Mouse (Mus musculus): Measurements from ENCODE around the gene Wnt9a.
"Not testable (repeated sequence)": the region's sequence is repeated elsewhere in the genome, so short reads cannot be mapped to it uniquely, and the experiment has no call there.

The Wnt9a gene

DNA sequence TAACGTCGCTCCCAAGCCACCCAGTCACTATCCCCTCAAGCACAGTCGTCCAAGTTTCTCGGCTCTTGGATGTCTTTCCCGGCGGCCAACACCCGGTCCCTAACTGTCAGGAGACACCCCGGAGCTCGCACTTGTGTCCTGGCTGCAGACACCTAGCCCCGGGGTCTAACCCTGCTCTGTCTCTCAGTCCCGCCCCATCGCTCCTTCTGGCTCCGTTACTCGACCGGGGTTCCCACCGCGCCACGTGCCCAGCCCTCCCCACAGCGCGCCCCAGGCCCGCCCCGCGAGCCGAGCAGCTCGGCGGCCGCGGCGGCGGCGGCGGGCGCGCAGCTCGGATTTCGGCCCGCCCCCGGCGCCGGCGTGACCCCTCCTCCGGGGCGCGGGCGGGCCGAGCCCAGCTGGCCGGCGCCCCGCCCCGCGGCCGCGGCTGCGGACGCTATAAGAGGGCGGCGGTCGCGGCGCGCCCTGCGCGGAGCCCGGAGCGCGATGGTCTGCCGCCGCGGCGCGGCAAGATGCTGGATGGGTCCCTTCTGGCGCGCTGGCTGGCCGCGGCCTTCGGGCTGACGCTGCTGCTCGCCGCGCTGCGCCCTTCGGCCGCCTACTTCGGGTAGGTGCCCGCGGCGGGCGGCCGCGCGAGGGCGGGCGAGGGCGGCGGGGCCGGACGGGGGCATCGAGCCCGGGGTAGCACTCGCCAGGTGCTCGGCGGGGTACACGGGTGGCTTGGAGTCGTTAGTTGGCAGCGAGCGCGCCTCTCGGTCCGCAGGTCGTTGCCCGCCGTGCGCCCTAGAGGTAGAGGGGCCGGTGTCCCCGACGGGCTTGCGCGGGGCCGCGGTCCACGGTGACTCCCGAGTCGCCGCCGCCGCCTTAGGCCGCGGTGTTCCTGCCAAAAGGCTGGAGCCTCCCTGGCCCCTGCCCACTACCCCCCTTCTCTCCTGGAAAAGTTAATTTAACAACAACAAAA is at the start of gene Wnt9a:
TSS of gene Wnt9a (plus strand) at position 468 of the 961 bp plus-strand sequence.
- DNase-seq (ENCODE audit: extremely low read depth, low read depth, low spot score) = no peak

DNA sequence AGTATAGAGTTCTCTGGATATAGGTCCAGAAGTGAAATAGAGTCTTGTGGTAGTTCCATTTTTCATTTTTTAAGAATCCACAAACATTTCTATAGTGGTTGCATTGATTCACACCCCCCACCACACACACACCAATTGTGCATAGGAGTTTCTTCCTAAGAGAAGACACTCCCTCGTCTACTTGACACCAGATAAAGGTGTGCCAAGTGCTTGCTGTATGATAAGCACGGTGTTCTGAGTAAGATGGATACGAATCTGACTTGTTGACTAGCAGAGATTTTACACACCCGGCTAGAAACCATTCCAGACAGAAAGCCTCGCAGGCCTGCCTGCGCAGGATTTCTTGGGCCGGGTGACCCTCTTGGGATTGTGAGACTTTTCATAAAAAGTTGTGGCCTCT is 47.1 kb upstream of the Wnt9a start:
- DNase-seq (ENCODE audit: extremely low read depth, low read depth, low spot score) = no peak

DNA sequence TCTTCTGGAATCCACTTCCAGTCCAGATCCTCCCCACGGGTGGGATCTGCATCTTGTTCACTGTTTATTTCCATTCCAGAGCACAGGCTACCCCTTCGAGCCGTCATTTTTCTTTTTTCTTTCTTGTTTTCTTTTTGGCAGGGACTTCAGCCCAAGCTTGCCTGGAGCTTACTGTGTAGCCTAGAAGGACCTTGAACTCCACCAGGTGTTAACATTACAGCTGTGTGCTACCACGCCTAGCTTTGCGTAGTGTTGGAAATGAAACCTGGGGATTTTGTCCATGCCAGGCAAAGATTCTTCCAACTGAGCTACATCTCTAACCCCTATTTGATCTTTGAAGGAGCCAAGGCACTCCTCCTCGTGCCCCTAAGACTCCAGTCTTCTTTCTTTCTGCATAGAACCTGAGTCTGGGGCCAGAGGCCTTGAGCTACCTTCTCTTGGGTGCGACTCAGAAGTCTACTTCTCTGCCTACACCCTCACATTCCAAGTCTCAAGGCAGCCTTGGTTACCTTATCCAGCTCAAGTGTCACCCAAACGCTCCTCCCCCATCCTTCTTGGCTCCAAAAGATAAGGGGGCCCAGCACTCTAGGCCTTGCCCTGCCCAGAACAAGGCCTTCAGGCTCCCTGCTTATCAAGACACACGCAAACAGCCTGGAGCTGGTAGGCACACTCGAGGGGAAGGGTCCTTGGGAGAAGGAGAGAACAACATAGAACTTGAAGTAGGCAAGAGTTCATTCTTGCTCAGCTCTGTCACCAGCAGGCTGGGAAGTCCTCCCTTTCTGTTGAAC is 45.8 kb upstream of the Wnt9a start:
- DNase-seq (ENCODE audit: extremely low read depth, low read depth, low spot score) = no peak

DNA sequence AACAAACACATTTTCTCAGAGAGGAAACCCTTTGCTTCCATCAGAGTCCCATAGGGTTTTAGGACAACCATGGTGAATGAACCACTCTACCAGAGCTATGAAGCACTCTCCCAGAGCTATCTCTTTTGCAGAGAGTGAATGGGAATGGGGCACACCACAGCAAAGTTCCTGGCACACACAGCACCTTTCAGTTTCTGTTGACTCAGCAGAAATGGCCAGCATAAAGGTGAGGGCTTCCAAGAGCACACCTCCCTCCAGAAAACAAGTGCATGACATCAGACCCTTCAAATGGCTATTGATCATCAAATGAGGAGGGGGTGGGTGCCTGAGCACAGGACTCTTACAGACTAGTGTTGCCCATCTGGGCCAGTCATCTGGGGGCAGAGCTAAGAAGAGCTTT is 44.4 kb upstream of the Wnt9a start:
- DNase-seq (ENCODE audit: extremely low read depth, low read depth, low spot score) = no peak

DNA sequence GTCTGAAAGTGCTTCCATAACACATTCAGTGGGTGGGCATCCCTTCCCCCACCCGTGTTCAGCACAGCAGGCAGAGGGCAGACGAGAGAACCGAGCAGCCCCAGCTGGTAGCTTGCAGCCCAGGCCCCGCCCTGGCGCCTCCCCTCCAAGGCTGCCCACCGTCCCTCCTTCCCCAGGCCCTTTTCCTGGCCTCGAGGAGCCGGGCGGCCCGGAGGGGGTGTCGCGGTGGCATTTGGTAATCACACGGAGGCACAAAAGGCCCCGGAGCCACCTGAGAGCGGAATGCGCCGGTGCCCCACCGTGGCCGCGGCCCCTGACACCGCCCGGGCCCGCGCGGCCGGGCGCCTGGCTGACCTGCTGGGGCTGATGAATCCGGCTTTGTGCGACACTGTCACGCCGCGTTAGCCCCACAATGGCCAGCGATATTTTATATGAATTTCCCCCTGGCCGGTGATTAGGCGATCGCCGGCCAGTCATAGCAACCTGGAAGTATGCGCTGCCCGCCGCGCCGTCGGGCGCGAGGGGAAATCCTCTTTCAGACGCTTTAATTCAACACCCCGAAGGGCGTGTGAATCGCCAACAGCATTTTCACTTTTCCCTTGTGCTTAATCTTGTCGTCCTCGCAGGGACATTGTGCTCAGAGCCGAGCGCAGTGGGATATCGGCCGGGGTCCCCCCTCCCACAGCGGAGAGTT is 42.7 kb upstream of the Wnt9a start:
- no peak for DNase-seq (ENCODE audit: extremely low read depth, low read depth, low spot score)

DNA sequence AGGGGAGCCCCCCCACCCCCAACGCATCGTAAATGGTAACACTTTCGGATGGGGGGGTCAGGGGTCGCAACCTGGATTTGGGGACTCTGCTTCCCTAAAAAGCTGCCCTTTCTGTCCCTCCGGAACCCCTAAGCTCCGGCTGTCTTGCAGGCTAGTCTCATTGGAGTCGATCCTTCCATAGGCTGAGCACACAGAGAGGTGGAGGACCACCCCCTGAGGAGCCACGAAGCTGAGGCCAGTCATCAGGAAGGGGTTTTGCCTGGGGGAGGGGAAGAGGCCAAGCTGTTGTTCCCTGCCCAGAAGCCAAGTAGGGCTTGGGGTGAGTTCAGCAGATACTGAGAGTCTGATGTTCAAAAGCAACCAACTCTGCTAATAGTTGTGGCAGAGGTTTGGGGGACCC is 42.1 kb upstream of the Wnt9a start:
- no peak for DNase-seq (ENCODE audit: extremely low read depth, low read depth, low spot score)

DNA sequence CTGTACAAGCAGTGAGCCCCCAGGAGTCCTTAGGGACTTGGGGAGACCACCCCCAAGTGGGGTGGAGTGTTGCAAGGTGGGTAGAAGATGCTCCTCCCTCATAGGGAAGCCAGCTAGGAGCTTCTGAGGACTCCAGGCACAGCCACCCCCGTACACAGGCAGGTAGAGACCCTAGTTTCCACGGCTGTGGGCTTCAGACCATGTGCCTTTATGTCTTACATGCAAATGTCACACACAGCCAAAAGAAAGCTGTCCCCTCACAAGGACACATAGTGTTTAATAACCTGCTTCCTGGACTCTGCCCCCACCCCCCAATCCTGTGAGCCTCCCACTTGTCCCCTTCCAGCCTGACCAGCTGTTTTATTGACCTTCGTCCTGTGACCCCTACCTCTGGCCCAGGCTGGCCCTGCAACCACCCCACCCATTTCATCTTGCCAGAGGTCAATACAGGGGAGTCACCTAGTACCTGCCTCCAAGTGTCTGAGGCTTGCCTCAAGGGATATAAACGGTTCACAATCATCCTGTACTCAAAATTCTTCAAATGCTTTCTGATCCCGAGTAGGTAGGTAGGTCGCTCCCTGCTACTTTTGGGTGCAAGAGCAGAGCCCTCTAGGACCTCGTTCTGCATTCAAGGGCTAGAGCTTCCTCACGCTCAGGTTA is 41.4 kb upstream of the Wnt9a start:
- DNase-seq (ENCODE audit: extremely low read depth, low read depth, low spot score) = no peak

DNA sequence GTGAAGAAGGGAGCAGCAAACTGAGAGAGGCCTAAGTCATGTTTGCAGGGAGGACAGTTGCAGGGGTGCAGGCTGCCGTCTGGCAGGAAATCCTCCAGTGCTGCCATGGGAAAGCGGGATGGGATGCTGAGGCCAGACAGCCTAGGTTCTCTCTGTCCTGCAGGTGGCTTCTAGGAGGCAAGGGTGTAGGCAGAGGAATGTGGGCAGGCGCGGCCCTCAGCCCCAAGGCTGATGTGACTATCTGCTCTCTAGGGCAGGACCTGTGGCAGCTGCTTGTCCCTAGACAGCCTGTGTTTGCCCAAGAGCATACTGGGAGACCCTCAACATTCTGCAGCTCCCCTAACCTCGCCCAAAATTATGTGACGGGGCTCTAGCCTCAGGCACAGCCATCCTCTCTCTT is 40.0 kb upstream of the Wnt9a start:
- no peak for DNase-seq (ENCODE audit: extremely low read depth, low read depth, low spot score)

DNA sequence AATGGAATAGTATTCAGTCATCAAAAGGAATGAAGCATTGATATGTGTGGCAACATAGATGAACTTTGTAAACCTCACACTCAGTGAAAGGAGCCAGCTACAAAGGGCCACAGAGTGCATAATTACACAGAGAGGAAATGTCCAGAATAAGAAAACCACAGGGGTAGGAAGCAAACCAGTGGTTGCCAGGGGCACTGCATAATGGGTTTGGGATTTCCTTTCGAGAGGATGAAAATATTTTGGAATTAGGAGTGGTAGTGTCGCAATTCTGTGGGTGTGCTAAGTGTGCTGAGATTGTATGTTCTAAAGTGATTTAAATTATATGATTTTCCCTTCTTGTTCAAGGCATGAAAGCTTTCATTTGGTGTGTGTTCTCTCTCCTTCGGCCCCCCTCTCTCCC is 32.5 kb upstream of the Wnt9a start:
- DNase-seq (ENCODE audit: extremely low read depth, low read depth, low spot score) = no peak

DNA sequence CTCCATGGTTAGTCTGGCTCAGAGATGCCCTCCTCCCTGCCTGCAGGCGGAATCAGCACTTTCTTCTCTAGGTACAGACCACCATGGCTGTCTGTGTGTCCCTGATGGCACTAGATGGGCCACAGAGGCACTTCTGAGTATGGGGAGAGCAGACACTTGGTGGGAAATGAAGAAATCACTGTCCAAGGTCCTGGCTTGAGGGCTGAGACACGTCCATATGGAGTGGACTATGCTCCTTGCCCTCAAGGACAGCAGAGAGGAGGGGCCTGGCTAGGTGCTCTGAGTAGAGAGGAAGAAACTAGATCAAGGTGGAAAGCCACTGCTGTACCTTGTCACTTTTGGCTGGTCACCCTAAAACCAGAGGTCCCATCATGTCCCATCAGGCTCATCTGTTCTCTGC is 29.9 kb upstream of the Wnt9a start:
- DNase-seq (ENCODE audit: extremely low read depth, low read depth, low spot score) = no peak

DNA sequence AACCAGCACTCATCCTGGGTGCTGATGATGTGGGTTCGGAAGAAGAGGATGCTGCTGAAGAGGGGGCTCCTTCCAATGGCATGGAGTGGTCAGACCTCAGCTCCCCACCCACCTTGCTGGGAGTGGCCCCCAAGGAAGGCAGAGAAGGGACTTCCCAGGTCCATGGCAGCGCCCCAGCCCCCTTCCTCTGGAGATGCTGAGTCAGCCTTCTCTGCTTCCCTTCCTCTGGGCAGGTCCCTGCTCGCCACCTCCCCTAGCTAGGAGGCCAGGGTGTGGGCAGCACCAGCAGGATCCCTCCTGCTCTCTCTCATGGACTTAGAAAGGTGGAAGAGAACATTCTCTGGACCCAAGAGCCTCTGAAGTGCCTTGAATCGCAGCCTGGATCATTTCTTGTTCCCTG is 28.7 kb upstream of the Wnt9a start:
- no peak for DNase-seq (ENCODE audit: extremely low read depth, low read depth, low spot score)

DNA sequence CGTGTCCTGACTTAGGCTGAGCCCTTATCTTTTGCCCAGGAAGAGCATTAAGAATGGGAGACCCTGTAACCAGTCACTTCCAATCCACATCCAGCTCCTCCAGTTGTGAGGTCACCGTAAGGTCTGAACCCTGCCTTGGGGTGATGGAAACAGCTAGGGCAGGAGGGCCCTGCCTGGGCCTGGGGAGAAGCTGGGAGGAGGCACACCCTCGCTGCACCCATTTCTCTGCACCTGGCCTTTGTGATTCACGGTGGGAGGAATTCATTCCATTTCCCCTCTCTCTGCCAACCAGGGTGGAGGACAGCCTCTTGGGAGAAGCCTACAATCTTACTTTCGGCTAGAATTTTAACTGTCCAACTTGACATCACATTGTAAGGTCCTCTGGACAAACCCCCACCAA is 24.6 kb upstream of the Wnt9a start:
- no peak for DNase-seq (ENCODE audit: extremely low read depth, low read depth, low spot score)

DNA sequence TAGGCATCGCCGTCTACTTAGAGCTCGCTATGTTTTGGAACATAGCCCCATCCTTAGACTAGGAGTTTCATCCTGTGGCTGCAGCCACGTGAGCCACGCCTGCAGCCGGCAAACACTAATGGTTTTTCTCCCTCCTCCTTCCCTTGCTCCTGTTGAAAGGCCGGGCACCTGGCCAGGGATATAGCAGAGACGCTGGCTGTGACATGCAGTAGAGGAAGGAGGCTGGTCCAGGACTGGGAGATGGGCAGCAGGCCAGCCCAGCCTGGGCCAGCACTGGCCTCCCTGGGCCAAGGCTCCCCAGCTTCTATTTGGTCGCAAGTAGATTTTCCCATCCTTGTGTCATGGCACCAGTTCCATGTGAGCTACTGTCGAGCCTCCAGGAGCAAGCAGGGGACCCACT is 23.8 kb upstream of the Wnt9a start:
- peak; percentile 49 for DNase-seq (ENCODE audit: extremely low read depth, low read depth, low spot score)

DNA sequence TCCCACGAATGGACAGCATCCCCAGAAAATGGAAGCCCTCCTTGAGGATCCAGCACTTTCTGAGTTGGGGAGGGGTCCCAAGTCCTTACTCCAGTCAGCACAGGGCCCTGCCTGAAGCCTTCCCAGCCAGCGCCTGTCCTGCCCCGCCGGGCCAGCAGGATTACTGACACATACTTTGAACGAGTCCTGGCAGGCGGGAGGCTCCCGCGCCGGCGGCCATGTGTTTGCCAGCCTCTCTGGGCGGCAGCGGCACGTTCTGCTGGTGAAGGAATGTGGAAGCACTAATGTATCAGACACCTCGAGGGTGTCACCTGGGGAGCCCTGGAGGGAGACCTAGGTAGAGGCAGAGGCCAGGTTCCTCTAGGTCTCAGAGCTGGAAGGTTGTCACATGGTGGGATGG is 22.6 kb upstream of the Wnt9a start:
- DNase-seq (ENCODE audit: extremely low read depth, low read depth, low spot score) = no peak

DNA sequence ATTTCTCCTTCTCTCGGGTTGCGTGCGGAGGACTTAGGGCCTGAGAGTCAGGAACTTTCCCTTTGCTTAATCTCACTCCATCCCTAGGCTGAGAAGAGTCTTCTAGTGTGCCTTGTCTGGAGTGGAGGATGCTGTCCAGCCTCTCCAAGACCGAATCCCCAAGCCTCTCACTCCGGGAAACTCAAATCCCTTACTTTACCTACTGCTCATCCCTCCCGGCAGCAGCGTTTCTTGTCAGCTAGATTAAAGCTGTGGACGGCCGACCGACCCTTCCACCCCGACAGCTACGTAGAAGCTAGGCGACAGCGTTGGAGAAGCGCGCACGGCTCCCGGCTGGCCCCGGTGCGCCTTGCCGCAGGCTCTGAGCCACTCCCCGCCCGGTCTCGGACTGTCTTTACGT is 17.0 kb upstream of the Wnt9a start:
- DNase-seq (ENCODE audit: extremely low read depth, low read depth, low spot score) = no peak

DNA sequence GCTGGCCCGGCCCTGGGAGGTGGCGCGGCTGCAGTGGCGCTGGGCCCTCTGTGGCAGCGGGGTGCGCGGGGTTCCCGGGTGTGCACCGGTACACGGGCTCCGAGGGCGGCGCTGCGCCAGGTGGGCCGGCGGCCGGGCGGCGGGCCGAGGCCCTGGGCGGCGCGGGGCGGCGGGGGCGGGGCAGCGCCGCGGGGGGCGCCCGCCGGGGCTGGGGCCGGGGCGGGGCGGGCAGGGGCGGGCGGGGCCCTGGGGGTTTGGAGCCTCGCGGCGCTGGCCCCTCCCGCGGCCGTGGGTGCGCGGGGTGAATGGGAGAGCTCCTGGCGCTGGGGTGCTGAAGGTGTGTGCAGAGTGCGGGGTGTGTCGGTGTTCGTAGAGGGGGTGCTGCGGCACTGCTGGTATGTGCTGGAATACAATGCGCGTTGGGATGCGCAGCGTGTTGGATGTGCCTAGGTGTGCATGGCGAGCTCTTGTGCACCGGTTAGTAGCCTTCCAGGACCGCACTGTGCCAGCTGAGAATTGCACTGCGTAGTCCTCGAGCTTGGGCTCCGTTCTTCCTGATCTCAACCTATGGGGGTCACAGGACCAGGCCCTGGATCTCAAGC is 15.9 kb upstream of the Wnt9a start, which contains the start of gene Wnt3a:
TSS of gene Wnt3a (minus strand) at position 51 of the 602 bp plus-strand sequence.
- DNase-seq (ENCODE audit: extremely low read depth, low read depth, low spot score) = no peak

DNA sequence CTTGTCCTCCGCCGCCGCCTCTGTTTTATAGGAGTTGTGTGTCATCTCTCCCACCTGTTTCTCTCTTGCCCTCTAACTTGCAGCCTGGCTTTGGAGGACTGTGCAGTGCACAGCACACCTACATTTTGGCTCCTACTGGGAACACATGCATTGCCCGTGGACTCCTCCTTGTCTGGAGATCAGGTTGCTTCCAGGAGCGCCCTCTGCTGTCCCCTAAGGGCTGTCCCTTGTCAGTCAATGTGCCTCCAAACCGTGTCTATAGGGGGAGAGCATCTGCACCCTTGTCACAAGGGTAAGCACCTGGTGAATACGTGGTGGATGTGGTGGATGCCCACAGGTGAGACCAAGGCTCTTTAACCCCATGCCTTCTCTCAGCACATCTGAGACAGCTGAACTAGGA is 13.1 kb upstream of the Wnt9a start:
- DNase-seq (ENCODE audit: extremely low read depth, low read depth, low spot score) = no peak

DNA sequence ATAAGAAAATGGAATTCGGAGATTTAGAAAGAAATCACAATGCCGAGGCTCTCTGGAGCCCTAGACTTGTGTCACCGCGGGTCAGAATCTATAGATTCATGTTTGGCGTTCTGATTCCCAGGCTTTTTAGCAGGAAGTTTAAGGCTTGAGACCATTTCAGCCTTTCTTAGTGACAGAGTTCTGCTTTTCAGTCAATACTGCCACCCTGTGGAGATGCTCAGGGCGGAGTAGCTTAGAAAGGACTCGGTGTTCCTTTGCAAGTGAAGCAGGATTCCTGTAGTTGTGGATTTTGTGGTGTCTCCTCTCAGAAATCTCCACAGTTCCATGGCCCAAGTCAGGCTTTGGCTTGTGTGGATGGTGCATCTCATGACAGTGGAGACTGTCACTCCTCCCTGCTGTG is 8.8 kb upstream of the Wnt9a start:
- no peak for DNase-seq (ENCODE audit: extremely low read depth, low read depth, low spot score)

DNA sequence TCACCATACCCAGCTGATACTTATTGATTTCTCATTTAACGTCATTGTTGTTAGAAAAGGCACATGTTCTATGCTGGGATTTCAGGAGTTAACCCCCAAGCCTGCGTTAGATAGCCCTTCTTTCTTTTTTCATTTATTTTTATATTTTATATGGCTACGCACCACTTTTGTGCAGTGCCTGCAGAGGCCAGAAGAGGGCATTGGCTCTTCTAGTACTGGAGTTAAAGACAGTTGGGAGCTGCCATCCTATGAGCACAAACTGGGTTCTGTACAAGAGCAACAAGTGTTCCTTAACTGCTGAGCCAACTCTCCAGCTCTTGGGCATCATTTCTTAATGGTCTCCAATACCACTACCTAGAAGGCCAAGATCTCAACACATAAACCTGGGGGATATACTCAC is 6.5 kb upstream of the Wnt9a start:
- DNase-seq (ENCODE audit: extremely low read depth, low read depth, low spot score) = no peak

DNA sequence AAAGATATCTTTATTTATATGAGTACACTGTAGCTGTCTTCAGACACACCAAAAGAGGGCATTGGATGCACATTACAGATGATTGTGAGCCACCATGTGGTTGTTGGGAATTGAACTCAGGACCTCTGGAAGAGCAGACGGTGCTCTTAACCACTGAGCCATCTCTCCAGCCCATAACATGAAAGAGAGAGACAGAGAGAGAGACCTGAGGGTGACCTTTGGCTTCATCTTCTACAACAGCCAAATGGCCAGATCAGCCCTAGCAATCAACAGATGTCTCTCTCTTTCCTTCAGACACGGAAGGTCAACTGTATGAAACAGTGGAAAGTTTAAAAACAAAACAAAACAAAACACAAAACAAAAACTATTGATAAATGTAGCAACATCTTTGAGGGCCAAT is 5.7 kb upstream of the Wnt9a start:
- not testable (repeated sequence) for DNase-seq (ENCODE audit: extremely low read depth, low read depth, low spot score)

Measured in fat pad, adult 2 months (tissue).